Mouse (Mus musculus) induced T-regulatory cell, adult 2 months (primary cell): ENCODE results near the gene Usp5.

Source experiments
- DNase-seq: peaks from one replicate; pipeline ENCODE4 v3.0.0-alpha.2; 2012; ENCODE audit warnings: low read depth

The Usp5 gene

DNA sequence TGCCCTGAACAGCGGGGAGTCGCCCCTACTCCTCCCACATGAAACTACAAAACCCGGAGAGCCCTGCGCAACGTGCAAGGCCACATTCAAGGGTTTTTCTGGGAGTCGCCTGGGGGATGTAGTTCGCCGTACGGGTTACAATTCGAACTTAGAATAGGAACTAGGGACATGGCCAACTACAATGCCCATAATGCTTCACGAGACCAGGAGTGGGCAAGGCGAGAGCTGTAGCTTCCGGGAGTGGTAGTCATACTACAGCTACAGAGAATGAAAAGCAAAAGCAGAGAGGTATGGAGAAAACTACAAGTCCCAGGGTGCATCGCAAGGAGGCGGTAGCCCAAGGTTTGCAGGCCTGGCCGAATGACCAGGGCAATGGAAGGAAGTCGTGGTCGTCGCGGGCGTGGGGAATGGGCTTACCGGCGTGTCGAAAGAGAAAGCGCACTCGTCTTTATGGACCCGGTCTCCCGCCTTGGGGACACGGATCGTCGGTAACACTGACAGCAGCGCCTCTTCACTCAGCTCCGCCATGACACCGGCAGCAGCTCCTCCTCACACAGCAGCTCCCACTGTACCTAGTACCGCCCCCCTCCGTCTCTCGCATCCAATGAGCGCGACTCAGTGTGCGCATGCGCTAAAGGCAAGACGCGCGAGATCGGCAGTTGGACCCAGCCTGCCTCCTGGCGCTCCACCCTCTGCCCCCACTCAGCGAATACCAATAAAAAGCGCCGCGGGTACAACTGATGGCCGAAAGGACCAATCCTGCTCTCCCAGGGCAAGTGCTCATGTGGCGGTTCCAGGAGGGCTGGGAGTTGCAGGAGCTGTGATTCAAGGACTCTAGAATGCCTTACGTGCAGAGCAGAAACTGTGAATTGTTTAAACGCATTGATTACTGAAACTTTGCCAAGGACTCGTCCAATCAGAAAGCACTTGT lies at the start of gene Usp5, which contains the start of gene Cdca3:
Gene Usp5 (minus strand): TSS at position 617 of the 931 bp plus-strand sequence.
Gene Cdca3 (plus strand): TSS at position 680 of the 931 bp plus-strand sequence.
- DNase-seq, result peak; percentile 100

DNA sequence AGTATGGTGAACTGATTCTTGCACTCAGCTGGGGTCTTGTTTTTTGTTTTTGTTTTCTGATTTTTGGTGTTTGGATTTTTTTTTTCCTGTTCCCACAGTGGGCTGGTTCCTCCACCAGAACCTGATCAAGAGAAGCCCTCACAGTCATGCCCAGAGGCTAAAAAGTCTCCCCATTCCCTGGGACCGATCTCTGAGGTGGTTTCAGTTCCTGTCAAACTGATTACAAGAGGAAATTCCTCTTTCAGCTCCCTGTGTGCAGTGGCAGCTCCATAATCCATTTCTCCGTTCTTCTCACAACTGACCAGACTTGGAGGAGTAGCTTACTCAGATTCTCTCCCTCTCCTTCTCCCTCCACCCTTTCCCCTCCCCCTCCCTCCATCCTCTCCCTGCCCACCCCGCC lies 45.1 kb upstream of the Usp5 start:
- DNase-seq, result no peak

DNA sequence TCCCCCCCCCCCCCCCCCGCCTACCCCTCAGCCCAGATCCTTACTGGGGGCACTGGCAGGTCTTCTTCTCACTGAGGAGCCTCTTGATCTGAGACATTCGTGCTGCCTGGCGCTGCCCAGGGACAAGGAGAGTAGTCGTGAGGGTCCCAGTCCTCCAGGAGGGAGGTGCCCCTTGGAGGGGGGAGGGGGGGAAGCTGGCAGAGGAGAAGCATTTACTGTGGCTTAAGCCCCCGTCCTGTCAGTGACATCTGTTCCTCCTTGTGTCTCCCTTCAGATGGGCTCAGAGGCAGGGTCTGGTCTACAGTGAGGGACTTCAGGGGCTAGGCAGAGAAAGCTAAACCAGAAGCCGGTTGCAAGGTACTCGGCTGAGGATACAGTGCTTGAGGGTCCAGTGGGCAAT lies 37.3 kb upstream of the Usp5 start:
- DNase-seq, result no peak

DNA sequence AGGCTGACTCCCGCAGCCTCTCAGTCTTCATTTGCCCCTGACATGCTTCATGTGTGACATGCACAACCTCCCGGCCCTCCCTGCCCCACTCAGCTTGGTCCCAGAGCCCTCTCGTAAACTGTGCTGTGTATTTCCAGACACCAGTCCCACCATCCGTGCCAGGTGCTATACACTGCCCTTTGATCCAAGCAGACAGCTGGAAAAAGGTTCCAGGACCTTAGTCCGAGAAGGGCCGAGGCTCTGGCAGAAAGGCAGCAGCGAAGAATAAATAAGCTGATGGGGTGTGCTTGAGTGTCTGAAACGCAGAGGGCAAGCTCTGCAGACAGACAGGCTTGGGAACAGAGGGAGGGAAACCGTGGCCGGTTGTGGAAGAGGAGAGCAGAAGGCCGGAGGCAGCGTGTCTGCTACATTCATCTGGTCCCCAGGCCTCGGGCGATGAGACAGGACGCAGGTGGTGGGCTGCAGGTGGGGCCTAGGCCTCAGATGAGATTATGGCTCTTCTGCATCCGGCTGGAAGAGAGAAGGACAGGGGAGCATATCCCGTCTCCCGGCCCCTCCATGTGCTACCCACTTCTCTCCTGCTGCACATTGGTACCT lies 36.6 kb upstream of the Usp5 start:
- DNase-seq, result no peak

DNA sequence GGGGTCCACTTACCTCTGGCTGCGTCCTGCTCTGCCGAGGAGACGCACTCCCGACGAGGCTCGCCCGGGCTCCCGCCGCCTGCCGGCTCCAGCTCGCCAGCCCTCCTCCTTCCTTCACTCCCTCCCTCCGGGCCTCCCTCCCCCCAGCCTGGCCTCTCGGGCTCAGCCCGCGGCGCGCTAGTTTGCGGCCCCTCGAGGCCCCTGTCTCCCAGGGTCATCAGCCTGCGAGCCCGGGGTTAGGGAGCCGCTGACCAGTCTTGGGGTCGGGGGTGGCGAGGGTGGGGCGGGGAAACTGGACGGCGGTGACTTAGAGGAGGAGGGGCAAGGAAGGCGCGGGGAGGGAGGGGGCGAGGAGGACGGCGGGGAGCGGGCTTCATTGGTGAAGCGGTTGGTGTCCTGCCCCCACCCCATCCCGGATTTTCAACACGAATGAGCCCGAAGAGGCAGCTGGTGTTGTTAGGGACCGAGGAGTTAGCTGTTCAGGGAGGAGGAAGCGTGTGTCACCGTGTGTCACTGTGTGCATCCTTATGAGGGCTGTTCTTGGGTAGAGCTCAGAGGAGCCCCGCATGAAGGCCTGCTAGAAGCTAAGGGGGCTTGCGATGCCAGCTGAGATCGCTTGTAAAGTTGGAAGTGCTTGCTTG lies 34.5 kb upstream of the Usp5 start, which contains the start of gene Gpr162:
Gene Gpr162 (minus strand): TSS at position 326 of the 641 bp plus-strand sequence.
- peak; percentile 71 for DNase-seq

DNA sequence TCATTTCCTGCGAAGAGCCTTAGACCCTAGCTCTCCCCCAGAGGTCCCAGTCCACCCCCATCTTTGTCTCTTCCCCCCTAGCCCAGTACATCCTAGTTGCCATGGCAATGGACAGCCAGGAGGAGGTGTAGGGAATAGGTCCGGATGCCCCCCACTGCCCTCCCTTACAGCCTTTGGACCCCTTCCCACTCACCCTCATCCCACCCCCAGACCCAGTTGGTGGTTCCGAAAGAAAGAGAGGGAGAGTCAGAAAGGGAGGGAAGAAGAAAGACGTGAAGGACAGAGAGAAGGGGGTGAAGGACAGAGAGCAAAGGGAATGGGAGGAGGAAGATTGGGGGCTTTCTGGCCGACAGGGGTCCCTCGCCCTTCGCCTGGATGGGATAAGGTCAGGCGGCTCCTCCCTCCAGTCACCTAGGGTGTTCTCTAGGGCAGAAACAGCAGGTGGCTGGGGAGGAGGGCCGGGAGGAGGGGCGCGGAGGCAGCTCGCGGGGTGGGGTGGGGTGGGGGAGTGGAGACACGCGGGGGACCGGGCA lies 33.9 kb upstream of the Usp5 start:
- no peak for DNase-seq

DNA sequence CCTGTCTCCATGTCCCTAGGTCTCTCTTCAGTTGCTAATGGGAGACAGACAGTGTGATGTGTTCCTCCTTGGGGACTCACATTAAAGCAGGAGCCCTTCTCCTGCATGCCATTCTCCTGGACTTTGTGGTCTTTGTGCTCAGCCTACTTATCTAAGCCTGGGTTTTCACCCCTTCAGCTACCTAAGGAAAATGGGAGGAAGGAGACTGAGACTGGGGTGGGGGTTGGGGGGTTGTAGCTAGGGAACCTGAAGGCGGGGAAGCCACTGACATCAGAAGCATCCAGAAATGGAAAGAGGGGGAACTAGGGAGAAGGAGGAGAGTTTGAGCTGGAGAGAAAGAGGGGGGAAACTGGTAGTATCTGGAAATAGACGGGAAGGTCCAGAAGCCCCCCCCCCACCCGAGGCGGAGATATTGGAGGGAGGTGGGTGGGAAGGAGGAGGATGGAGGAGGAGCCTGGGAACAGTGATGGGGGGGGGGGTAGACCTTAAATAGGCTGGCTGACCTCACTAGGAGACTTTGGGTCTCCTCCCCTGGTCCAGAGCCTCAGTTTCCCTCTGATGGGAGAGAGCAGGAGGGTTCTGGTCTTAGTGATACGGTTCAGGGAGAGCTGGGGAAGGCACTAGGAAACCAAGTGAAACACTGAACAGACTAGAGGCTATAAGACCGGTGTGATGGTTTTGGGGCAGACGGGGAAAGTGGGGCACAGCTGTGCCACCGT lies 33.3 kb upstream of the Usp5 start:
- no peak for DNase-seq

DNA sequence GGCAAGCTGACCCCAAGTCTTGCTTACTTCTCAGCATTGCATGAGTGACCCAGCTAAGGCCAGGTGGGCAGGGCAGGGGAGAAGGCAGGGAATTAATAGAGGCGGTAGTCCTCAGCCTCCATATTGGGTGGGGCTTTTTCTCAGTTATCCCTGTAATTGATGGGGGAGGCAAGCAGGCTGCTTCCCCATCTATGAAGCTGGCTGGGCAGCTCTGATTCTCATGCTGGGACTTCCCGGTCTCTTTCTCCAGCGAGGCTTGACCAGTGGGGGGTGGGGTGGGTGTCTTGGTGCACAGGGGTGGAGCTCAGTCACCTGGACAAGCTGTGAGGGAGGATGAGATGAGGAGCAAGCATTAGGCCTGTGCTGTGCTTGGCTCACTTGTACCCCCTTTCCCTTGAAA lies 32.5 kb upstream of the Usp5 start:
- DNase-seq, result no peak

DNA sequence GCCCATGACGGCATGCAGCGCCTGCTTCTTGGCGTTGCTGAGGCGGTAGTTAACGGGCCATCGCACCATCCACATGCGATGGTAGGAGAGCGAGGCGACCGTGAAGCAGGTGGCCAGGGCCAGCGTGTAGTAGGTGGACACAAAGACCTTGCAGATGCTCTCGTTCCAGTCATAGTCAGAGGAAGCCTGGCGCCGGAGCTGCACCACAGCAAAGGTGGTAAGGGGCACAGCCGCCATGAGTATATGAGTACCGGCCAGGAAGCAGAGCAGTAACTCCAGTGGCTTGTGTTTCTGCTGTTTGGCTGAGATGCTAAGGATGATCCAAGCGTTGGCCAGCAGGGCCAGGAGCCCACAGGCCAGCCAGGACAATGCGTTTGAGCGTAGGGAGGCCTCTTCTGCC lies 32.0 kb upstream of the Usp5 start:
- DNase-seq, result no peak

DNA sequence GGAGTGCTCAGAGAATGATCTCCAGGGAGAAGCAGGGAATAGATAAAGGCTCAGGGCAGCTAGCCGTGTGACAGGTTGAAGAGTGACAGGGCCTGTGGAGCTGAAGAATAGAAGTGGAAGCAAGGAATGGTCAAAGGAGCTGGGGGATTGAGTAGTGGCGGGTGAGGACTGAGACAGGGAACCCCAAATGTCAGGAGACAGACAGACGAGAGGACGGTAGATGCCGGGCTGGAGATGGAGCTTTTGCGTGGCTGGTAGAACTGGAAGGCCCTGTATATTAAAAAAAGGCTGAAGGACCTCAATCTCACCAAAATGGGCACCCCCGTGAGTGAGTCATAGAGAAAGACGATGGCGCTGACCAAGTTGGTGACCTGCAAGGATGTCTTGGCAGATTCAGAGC lies 31.2 kb upstream of the Usp5 start:
- no peak for DNase-seq

DNA sequence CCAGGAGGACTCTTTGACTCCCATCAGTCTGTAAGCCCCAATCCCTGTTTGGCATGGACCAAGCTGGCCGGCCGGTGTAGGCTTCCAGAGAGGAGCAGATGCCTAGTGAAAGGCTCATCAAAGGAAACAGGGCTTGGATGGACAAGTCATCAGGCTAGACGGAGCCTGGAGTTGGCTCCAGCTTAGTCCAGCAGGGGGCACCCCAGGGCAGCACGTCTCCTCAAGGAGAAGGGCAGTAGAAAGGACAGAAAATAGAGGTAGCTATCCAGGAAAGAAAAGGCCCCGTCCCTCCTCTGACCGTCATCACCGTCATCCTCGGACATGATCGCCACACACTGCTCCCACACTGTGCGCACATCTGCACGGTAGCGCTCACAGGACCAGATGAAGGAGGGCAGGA lies 30.4 kb upstream of the Usp5 start:
- DNase-seq, result peak; percentile 89

DNA sequence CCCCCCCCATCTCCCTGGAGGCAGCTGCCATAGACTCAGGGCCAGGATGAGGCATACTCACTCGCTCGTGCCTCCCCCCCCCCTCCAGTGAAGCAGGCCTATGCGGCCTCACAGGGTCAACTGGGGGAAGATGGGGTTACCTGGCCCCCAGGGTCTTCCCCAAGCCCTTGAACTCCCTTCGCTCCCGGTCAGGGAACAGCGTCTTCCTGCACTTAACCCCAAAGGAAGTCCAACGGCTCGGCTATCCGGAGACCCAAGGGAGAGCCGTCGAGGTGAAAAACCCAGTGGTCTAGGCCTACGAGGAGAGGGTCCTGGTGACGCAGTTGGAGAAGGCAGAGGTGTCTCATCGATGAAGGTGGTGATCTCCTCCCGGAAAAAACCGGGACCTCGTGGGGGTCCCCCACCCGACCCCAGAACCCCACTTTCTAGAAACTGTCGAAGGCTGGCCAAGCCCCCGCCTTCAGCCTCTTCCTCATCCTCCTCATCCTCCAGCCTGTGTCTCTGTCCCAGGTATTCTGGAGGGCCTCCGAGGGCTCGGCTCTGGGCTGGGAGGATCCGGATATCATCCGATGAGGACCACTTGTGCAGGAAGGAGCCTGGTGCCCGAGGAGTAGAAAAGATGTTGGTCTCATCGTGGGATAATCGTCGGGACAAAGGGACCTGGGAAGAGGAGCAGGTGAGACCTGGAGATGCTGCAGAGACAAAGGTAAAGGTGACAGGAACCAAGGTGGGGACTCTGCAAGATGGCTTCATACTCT lies 29.5 kb upstream of the Usp5 start:
- no peak for DNase-seq

DNA sequence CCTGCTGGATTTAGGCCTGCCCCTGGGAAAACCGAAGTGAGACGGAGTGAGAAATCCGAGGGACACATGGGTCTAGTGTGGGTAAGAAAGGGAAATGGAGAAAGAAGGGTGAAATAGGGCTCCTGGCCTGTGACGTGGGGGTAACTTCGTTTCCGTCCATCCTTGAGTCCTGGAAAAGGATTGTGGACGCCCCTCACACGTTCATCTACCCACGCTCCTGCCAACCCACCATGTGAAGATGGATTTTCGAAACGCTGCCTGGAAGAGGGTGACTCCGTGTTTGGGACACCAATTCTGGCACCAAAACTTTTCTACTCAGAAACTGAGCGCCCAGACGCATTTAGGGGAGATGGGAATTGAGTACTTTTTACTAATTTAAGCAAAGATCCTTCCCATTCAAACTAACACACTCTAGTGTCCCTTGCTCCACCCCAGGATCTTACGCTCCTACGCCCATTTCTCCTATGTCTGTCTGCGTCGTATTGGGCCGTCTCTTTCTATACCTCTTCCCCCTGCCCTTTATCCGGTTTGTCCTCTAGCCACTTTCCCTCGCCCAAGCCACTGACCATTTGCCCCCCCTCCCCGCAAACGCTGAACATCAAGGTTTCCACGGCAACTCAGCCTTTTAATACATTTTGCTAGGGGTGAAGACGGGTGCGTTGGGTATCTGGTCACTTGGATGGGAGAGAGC lies 28.7 kb upstream of the Usp5 start:
- no peak for DNase-seq

DNA sequence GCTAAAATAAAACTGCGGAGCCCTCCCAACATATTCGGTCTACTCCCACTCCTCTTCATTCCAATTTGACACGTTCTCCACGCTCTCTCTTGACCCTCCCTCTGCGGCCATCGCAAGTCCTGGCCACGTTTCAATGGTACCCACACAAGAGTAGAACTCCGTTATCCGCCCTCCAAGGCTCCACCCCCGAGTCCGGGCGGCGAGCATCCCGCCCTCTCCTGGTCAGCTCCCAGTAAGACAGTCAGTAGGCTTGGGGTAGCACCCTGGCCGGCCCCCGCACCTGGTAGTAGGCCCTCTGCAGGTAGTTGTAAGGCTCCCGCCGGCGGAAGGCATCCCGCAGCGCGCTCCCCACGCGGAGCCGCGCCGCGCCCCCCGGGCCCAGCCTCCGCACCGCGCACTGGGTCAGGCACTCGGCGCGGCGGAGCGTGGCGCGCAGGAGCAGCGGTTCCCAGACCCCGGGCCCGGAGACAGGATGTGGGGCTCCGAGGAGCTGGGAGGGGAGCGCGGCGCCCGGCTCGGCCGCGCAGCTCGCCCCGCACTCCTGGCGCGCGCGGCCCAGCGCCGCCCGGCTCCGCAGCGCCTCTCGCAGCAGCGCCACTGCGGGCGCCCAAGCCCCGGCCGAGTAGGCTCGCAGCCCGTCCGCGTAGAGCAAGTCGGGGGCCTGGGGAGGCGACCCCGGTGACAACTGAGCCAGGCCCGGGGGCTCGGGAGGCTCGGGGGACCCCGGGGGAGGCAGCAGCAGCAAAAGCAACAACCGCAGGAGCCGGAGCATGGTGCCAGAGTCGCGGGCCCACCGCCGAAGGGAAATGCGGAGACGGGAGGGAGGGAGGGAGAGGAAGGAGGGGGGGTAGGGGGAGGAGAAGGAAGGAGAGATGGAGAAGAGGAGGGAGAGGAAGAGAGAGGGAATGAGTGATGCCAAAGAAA lies 27.9 kb upstream of the Usp5 start, which contains the start of gene P3h3:
Gene P3h3 (minus strand): TSS at position 837 of the 924 bp plus-strand sequence.
- DNase-seq, result peak; percentile 84

DNA sequence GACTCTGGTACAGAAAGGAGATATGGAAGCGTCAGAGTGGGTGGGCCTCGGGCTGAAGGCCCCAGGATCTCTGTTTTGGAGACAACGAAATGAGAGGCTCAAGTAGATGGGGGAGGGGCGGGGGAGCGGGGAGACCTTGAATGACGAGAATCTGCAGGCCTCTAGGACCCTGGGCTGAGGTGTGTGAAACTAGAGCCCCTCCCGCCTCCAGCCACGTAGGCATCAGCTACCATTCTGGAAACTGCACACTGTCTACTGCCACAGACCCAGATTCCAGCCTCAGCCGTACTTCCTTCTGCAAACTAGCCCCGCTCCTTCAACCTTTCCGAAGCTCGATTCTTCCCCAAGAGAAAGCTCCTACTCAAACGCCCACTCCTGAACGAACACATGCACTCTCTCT lies 27.0 kb upstream of the Usp5 start:
- peak; percentile 42 for DNase-seq

DNA sequence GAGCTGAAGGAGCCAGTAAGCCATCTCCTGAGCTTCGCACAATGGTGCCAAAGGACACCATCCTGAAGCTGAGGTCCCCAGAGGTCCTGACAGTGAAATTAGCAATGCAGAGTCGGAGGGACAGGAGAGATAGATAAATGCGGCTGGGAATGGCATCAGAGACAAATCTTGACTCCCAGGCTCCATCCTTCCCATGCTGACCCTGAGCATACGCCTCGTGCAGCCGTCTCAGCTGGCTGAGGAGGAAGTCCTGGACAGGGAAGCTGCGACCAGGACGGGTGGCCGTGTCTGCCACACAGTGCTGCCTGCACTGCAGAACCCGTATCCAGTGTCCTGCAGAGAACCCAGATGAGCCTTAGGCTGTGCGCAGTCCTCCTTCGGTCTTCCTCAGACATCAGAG lies 25.4 kb upstream of the Usp5 start:
- no peak for DNase-seq

DNA sequence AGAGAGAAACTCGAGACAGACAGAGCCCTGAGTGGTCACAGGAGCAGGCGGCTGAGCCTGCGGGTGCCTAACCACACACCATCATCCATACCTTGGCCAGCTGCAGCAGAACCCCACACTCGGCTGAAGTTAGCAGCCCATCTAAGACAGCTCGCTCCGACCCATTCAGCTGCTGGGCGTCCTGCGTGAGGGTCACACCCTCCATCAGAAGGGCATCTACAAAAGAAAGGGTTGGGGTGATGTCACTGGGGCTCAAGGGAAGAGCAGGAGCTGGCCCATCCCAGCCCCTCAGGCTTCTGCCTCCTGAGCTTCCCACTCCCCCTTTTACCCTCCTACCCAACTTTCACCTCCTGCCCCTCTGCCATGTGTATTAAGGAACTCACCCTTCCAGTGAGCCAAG lies 21.3 kb upstream of the Usp5 start:
- no peak for DNase-seq

DNA sequence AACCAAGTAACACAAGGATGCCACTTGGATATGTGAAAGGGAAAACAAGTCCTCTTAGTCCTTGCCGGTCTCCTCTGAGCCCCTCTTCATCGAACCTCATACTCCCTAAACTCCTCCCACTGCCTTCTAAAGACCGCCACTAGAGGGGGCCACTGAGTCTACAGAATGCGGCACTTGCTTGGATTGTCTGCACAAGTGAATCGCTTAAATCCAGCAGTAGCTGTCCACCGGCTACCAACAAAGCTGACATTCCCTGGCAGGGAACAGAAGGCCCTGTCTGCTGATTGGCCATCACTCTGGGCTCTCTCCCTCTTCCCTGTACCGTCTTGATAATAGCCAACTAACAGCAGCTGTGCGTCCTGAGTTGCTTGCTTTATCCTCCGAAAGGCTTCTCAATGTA lies 18.0 kb upstream of the Usp5 start:
- DNase-seq, result peak; percentile 96
